Mouse (Mus musculus) stomach, embryonic 15.5 days (tissue): ENCODE results near the gene Npm1. TPM values are rescaled to one million over a fixed set of nuclear protein-coding genes. Genes with fewer than 3 reads are reported as not detected.

Experiments
- ATAC-seq: fragments of 200-750 bp; cut with Nextera tagmentation; 2 replicates; pipeline ENCODE4 v1.8.0; 2017; ENCODE audit warnings: low read depth, moderate number of reproducible peaks, moderate TSS enrichment; ENCODE audit not compliant: insufficient read depth, low FRiP score
- H3K27ac ChIP-seq: fragments of 300-500 bp; sonication (generic); 2 replicates; pipeline ENCODE4 v1.5.1; 2015; ENCODE audit warnings: mild to moderate bottlenecking, inconsistent platforms
- H3K27me3 ChIP-seq: fragments of 300-500 bp; sonication (generic); replicated peaks from 2 replicates; pipeline ENCODE4 v1.6.1; 2015; ENCODE audit warnings: inconsistent platforms
- H3K36me3 ChIP-seq: fragments of 300-500 bp; sonication (generic); 2 replicates; pipeline ENCODE4 v1.6.1; 2015; ENCODE audit warnings: inconsistent platforms
- H3K4me1 ChIP-seq: fragments of 300-500 bp; sonication (generic); 2 replicates; pipeline ENCODE4 v1.6.1; 2015; ENCODE audit warnings: inconsistent platforms
- H3K4me2 ChIP-seq: fragments of 300-500 bp; sonication (generic); 2 replicates; pipeline ENCODE4 v1.6.1; 2015; ENCODE audit warnings: mild to moderate bottlenecking, inconsistent platforms
- H3K4me3 ChIP-seq: fragments of 300-500 bp; sonication (generic); replicated peaks from 2 replicates; pipeline ENCODE4 v1.5.1; 2015; ENCODE audit warnings: inconsistent platforms
- H3K9ac ChIP-seq: fragments of 300-500 bp; sonication (generic); 2 replicates; pipeline ENCODE4 v1.6.1; 2015; ENCODE audit warnings: inconsistent platforms
- H3K9me3 ChIP-seq: fragments of 300-500 bp; sonication (generic); 2 replicates; pipeline ENCODE4 v1.6.1; 2016; ENCODE audit warnings: inconsistent platforms
- WGBS: fragments of 180-500 bp; shearing (Covaris S2); methylation state at CpG from one replicate; pipeline ENCODE4 v1.1.7; 2015; 5-methylcytosine and 5-hydroxymethylcytosine counted together
- polyA plus RNA-seq: library from polyadenylated mRNA; unstranded; fragments of >200 nt; fragmentation: Nextera tagmentation; extraction: Ambion mirVana; gene quantifications from 2 replicates; pipeline ENCODE4 v1.2.1, GENCODE M21; 2015

Gene Npm1
- polyA plus RNA-seq, 1 experiment from 2014 or later: 849 TPM

GRCm38 (mm10) chr11:33107540-33107939 lies 55.5 kb downstream of the Npm1 start:
- H3K27ac ChIP-seq: no peak overlapping the region
- no peak overlapping the region for H3K4me3 ChIP-seq
- no peaks in the 10 kb centered on the region for H3K36me3 ChIP-seq
- H3K9ac ChIP-seq: no peak overlapping the region
- no peaks in the 10 kb centered on the region for H3K9me3 ChIP-seq
- H3K4me1 ChIP-seq: no peaks in the 10 kb centered on the region
- WGBS: 38% methylated on average over 3 of the region's 3 CpGs
- H3K4me2 ChIP-seq: no peak overlapping the region
- H3K27me3 ChIP-seq: no peaks in the 10 kb centered on the region
- no peak for ATAC-seq

- Histone ChIP-seq H3K9me3 (no peaks in the 10 kb centered on the region), H3K36me3 (no peaks in the 10 kb centered on the region), H3K27ac (no peak overlapping the region), H3K4me2 (no peak overlapping the region), H3K4me3 (no peak overlapping the region), H3K9ac (no peak overlapping the region), H3K27me3 (no peaks in the 10 kb centered on the region), H3K4me1 (peaks cover 5% of the 10 kb centered on the region)
- no peak for ATAC-seq
- WGBS: 56% methylated on average over 8 of the region's 8 CpGs
Measured at GRCm38 (mm10) chr11:33104911-33105316, 58.1 kb downstream of the Npm1 start.

GRCm38 (mm10) chr11:33103291-33103943 lies 59.6 kb downstream of the Npm1 start:
- no peak overlapping the region for H3K4me3 ChIP-seq
- no peak overlapping the region for H3K4me2 ChIP-seq
- no peaks in the 10 kb centered on the region for H3K9me3 ChIP-seq
- 81% methylated on average over 13 of the region's 13 CpGs for WGBS
- no peak overlapping the region for H3K27ac ChIP-seq
- no peak overlapping the region for H3K9ac ChIP-seq
- H3K36me3 ChIP-seq: no peaks in the 10 kb centered on the region
- H3K4me1 ChIP-seq: peaks cover 5% of the 10 kb centered on the region
- no peaks in the 10 kb centered on the region for H3K27me3 ChIP-seq
- ATAC-seq: no peak

Other genes starting within 250 kb of the Npm1 start
- gene Fgf18, start 15.8 kb downstream of the Npm1 start, polyA plus RNA-seq: 3.7 and 4.1 TPM in 2 replicates
- 0.08 TPM in 1 of 2 replicates, not detected in the other for gene Tlx3, start 40.4 kb upstream of the Npm1 start, polyA plus RNA-seq
- gene Gm12117, start 113.5 kb upstream of the Npm1 start, polyA plus RNA-seq: not detected in 2 replicates